Mouse (Mus musculus) embryonic facial prominence, embryonic 14.5 days (tissue): ENCODE measurements at regions not wholly inside any gene's neighbourhood (a gene's known extent, or its start where the extent isn't known, plus 50 kb on each side); places are given as distances from the start of the nearest gene placed in this dataset.

Source experiments
- ATAC-seq: fragments of 200-750 bp; cut with Nextera tagmentation; 2 replicates; pipeline ENCODE4 v1.8.0; 2017; ENCODE audit warnings: low read depth, moderate number of reproducible peaks, moderate TSS enrichment
- DNase-seq: peaks from one replicate; pipeline ENCODE4 v3.0.0-alpha.2; 2015; ENCODE audit warnings: low spot score
- H3K27ac ChIP-seq: fragments of 300-500 bp; sonication (generic); replicated peaks from 2 replicates; pipeline ENCODE4 v1.5.1; 2014; ENCODE audit warnings: low read depth, mild to moderate bottlenecking, low read length, moderate library complexity
- H3K27me3 ChIP-seq: fragments of 300-500 bp; sonication (generic); replicated peaks from 2 replicates; pipeline ENCODE4 v1.6.1; 2014; ENCODE audit warnings: low read length; ENCODE audit not compliant: control insufficient read depth, insufficient read depth
- H3K36me3 ChIP-seq: fragments of 300-500 bp; sonication (generic); 2 replicates; pipeline ENCODE4 v1.6.1; 2014; ENCODE audit warnings: low read length, mixed read lengths; ENCODE audit not compliant: control insufficient read depth, insufficient read depth
- H3K4me1 ChIP-seq: fragments of 300-500 bp; sonication (generic); 2 replicates; pipeline ENCODE4 v1.6.1; 2014; ENCODE audit warnings: antibody characterized with exemption, low read length; ENCODE audit not compliant: control insufficient read depth, insufficient read depth
- H3K4me2 ChIP-seq: fragments of 300-500 bp; sonication (generic); 2 replicates; pipeline ENCODE4 v1.6.1; 2014; ENCODE audit warnings: low read depth, mild to moderate bottlenecking, low read length, moderate library complexity, mixed read lengths
- H3K4me3 ChIP-seq: fragments of 300-500 bp; sonication (generic); 2 replicates; pipeline ENCODE4 v1.5.1; 2014; ENCODE audit warnings: low read depth, mild to moderate bottlenecking, low read length
- H3K9ac ChIP-seq: fragments of 300-500 bp; sonication (generic); 2 replicates; pipeline ENCODE4 v1.6.1; 2014; ENCODE audit warnings: low read depth, mild to moderate bottlenecking, low read length, moderate library complexity, mixed read lengths
- H3K9me3 ChIP-seq: fragments of 300-500 bp; sonication (generic); 2 replicates; pipeline ENCODE4 v1.6.1; 2016; ENCODE audit warnings: low read length; ENCODE audit not compliant: control insufficient read depth
- WGBS: fragments of 180-500 bp; shearing (Covaris S2); extraction: QIAGEN DNeasy Blood & Tissue Kit; methylation state at CpG from one replicate; pipeline ENCODE4 v1.1.7; 2014; 5-methylcytosine and 5-hydroxymethylcytosine counted together

DNA sequence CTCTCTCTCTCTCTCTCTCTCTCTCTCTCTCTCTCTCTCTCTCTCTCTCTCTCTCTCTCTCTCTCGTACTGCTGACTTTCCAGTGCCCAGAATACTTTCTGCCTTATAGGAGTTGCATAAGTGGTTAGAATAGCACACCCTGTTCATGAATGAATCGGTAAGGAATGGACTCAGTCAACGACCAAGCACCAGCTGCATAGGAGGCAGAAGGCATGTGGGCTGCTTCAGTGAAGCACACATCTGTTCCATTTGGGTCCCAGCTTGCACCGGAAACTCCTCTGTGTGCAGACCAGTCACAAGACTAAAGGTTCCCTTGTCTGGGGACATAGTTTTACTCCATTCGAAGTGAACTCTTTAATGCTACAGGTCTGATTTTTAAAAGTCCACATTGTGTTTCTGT, 64.3 kb upstream of the Nphp3 start:
- Histone ChIP-seq H3K9ac (no peak overlapping the region), H3K4me1 (no peaks in the 10 kb centered on the region), H3K27me3 (no peaks in the 10 kb centered on the region), H3K4me3 (no peak overlapping the region), H3K9me3 (no peaks in the 10 kb centered on the region), H3K36me3 (no peaks in the 10 kb centered on the region), H3K4me2 (no peak overlapping the region), H3K27ac (no peak overlapping the region)
- no peak for ATAC-seq
- 80% methylated on average over 5 of the region's 5 CpGs for WGBS
- no peak for DNase-seq

DNA sequence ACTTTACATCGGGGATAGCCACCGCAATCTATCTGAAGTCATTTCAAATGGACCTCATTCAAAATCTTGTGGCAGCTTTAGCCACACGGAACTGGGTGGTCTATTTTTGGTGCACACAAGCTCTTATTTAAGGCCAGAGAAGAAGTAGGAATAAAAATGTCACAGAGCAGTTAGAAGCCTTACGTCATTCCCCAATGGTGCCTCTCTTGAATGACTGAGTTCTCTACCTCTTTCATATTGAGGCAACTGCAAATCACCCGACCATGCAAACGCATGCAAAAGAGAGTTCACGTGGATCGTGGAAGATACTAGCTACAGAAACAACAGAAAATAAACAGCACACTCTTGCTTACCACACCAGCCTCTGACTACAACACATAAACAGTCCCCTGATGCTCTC, 62.3 kb upstream of the Nphp3 start:
- H3K4me1 ChIP-seq, result no peaks in the 10 kb centered on the region
- no peaks in the 10 kb centered on the region for H3K9me3 ChIP-seq
- H3K27ac ChIP-seq, result no peak overlapping the region
- H3K36me3 ChIP-seq, result no peaks in the 10 kb centered on the region
- no peaks in the 10 kb centered on the region for H3K27me3 ChIP-seq
- WGBS, result 85% methylated on average over 8 of the region's 8 CpGs
- DNase-seq (no peak), ATAC-seq (no peak)
- H3K4me2 ChIP-seq, result no peak overlapping the region
- no peak overlapping the region for H3K4me3 ChIP-seq
- H3K9ac ChIP-seq, result no peak overlapping the region

DNA sequence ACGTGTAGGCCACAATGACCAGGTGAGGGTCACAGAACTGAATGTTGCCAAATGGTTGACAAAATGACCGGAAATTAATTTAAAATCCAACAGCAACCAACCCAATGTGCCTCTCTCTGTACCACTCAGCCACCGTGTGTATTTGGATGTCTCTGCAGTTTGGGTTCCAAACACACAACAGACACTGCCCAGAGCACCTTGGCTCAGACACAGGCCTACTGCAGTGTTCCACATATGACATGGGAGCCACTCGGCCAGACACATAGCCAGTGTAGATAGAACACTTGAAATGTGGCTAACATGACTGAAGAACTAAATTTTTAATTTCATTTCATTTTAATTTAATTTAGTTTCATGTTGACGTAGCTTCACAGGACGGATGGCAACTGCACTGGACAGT, 61.8 kb upstream of the Nphp3 start:
- Histone ChIP-seq H3K4me3 (no peak overlapping the region), H3K4me2 (no peak overlapping the region), H3K4me1 (no peaks in the 10 kb centered on the region), H3K9me3 (no peaks in the 10 kb centered on the region), H3K27me3 (no peaks in the 10 kb centered on the region), H3K27ac (no peak overlapping the region), H3K9ac (no peak overlapping the region), H3K36me3 (no peaks in the 10 kb centered on the region)
- DNase-seq (no peak), ATAC-seq (no peak)
- 85% methylated on average over 6 of the region's 6 CpGs for WGBS

DNA sequence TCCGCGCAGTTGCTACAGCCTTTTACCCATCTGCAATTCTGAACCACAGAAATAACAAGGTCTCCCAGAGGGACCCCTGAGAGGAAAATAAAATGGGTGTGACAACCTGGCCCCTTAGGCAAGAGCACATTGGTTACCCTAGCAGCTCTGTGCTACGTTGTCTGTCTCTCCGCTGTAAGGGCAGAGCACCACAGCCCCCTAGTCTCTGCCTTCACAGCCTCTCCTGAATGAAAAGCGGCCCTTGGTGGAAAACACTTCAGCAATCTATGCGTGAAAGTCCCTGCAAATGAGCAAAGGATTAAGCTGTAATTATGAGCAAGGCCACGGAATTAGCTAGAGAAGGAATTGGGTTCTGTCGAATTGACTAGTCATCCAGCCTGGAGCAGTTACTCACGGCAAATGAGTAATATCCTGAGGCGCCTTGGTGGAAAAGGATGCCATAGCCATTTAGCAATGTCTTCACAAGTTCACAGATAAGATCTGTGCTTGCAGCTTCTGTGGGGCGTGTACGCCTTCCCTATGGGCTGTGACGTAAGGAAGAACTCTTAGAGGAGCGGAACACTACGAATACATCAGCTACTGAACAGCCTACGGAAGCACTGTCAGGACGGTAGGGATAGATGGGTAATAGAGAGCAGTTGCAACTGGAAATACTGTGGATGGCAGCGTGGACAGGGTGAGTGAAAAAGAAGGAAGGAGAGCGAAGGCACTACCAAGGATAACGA, 61.0 kb upstream of the Nphp3 start:
- Histone ChIP-seq H3K4me2 (no peak overlapping the region), H3K9me3 (no peaks in the 10 kb centered on the region), H3K27me3 (no peaks in the 10 kb centered on the region), H3K4me3 (no peak overlapping the region), H3K36me3 (no peaks in the 10 kb centered on the region), H3K27ac (no peak overlapping the region), H3K4me1 (no peaks in the 10 kb centered on the region), H3K9ac (no peak overlapping the region)
- ATAC-seq (no peak), DNase-seq (no peak)
- 81% methylated on average over 20 of the region's 20 CpGs for WGBS

DNA sequence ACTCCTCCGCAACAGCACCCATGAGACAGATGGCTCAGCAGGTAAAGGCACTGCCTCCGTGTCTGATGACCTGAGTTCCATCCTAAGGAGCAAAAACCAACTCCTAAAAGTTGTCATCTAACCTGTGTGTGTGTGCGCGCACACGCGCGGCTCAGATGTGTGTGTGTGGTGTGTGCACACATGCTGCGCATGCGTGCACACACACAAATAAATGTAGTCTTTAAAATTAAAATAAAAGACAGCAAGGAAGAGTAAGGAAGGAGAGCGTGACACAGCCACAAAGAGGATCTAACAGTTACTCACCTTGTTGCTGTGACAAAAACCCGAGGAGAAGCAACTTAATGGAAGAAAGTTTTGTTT, 60.5 kb upstream of the Nphp3 start:
- Histone ChIP-seq H3K36me3 (no peaks in the 10 kb centered on the region), H3K4me2 (no peak overlapping the region), H3K27ac (no peak overlapping the region), H3K9ac (no peak overlapping the region), H3K4me1 (no peaks in the 10 kb centered on the region), H3K4me3 (no peak overlapping the region), H3K9me3 (no peaks in the 10 kb centered on the region), H3K27me3 (no peaks in the 10 kb centered on the region)
- DNase-seq (no peak), ATAC-seq (no peak)
- 94% methylated on average over 11 of the region's 11 CpGs for WGBS

DNA sequence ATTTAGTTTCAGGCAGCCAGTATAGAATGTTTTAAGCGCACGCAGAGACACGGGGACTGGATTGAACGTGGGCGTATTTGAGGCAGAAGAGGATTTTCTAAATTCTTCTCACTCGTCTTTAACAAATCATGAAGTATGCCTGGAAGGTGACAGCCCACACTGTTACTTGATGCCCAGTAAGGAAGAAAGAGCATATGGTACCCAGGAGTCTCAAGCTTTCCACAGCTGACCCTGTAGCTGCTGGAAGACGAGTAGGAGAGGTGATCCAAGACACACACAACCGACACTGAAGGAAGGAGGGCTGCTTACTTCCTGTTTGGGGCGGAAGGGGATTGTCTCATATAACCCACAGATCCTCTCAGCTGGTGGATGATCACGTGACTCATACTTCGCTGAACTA, 56.9 kb upstream of the Nphp3 start:
- H3K4me3 ChIP-seq, result no peak overlapping the region
- no peaks in the 10 kb centered on the region for H3K36me3 ChIP-seq
- no peak overlapping the region for H3K4me2 ChIP-seq
- H3K27ac ChIP-seq, result no peak overlapping the region
- no peak for DNase-seq
- H3K4me1 ChIP-seq, result no peaks in the 10 kb centered on the region
- WGBS, result 73% methylated on average over 11 of the region's 11 CpGs
- H3K27me3 ChIP-seq, result no peaks in the 10 kb centered on the region
- H3K9ac ChIP-seq, result no peak overlapping the region
- H3K9me3 ChIP-seq, result no peaks in the 10 kb centered on the region
- ATAC-seq, result no peak

DNA sequence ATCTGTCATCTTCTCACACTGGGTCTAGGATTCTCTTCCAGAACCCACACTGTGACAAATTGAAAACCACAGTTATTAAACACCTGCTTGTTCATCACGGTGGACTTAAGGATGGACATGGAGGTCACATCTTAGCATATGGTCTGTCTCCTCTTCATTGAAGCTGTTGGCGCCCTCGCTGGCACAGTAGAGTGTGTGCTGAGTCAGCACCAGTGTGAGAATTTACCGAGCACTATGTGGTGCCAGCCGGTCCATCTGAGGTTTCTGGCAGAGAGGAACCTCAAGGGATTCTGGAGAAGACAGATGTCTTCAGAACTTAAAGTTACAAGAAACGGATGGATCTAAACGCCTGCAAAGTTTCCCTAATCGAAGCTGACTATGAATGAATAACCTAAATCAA, 50.5 kb upstream of the Nphp3 start:
- Histone ChIP-seq H3K27ac (no peak overlapping the region), H3K4me2 (no peak overlapping the region), H3K9ac (no peak overlapping the region), H3K27me3 (no peaks in the 10 kb centered on the region), H3K36me3 (no peaks in the 10 kb centered on the region), H3K4me1 (no peaks in the 10 kb centered on the region), H3K4me3 (no peak overlapping the region), H3K9me3 (no peaks in the 10 kb centered on the region)
- DNase-seq, result no peak
- ATAC-seq, result no peak
- WGBS, result 94% methylated on average over 8 of the region's 8 CpGs
